Mouse (Mus musculus): ENCODE data around the gene Vdac2. TPM values are rescaled to one million over a fixed set of nuclear protein-coding genes. Genes with fewer than 3 reads are reported as not detected.

The Vdac2 gene
- 246 and 263 TPM in 2 replicates for polyA plus RNA-seq (2016; fragmentation: Nextera tagmentation; extraction: Ambion mirVana)

DNA sequence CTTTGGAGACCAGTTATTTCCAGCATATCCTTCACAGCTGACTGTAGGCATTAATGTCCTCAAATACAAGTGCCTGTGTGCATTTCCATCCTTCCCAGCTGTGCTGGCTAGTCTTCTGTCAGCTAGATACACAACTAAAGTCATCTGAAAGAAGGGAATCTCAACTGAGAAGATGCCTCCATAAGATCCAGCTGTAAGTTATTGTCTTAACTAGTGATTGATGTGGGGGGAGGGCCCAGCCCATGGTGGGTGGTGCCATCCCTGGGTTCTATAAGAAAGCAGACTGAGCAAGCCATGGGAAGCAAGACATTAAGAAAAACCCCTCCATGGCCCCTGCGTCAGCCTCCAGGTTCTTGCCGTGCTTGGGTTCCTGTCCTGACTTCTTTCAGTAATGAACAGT, at the start of gene Vdac2:
TSS of gene Vdac2 (plus strand) at position 301 of the 400 bp plus-strand sequence.
- Histone ChIP-seq H3K36me3 (no peaks in the 10 kb centered on the region), H3K9me3 (no peaks in the 10 kb centered on the region), H3K4me2 (no peak within 1 kb of the TSS), H3K27me3 (0 out of 2 replicates have a peak, but pooled peaks cover 4% of the 10 kb centered on the region), H3K4me1 (replicated peaks) (peaks cover 11% of the 10 kb centered on the region), H3K27ac (no peak within 1 kb of the TSS), H3K4me3 (replicated peaks) (no peak within 1 kb of the TSS), H3K9ac (replicated peaks) (no peak within 1 kb of the TSS)
- ATAC-seq (ENCODE audit: insufficient number of reproducible peaks, insufficient read depth, low FRiP score, low TSS enrichment, low read depth) = no peak
- 96% methylated on average over 2 of the region's 2 CpGs for WGBS

DNA sequence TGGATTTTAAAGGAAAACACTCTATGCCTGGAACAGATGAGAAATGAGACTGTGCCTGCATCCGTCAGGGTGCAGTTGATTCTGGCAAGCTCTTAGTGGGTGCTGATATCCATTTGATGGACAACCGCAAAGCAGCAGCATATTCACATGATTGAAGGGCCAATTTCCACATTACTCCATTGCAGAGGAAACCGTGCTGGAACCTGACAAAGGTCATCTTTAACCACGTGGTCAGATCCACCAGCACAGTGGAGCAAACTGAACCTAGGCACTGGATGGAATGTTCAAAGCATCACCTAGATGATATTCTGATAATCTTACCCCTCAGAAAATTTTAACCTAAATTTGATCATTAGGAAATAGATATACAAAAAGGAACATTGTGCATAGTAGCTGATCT, 48.8 kb upstream of the Vdac2 start:
- Histone ChIP-seq H3K27ac (no peak overlapping the region), H3K4me2 (no peak overlapping the region), H3K4me3 (replicated peaks) (no peak overlapping the region), H3K36me3 (peaks cover 43% of the 10 kb centered on the region), H3K27me3 (no peaks in the 10 kb centered on the region), H3K4me1 (replicated peaks) (no peaks in the 10 kb centered on the region), H3K9ac (replicated peaks) (no peak overlapping the region), H3K9me3 (no peaks in the 10 kb centered on the region)
- ATAC-seq (ENCODE audit: insufficient number of reproducible peaks, insufficient read depth, low FRiP score, low TSS enrichment, low read depth) = no peak
- WGBS = 91% methylated on average over 4 of the region's 4 CpGs

DNA sequence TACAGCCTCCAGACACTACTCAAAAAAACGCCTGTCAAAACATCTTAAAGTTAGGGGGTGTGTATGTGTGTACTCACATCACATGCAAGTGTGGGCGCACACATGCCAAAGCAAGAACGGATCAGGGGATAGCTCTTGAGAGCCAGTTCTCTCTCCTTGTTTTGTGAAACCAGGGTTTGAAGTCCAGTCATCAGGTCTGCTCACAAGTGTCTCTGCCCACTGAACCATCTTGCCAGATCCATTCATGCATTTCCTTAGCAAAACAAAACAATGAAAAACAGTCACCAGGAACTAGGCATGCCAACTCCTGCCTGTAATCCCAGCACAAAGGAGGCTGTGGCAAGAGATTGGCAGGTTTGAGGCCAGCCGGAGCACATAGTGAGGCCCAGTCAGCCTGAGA, 38.5 kb upstream of the Vdac2 start:
- ATAC-seq (ENCODE audit: insufficient number of reproducible peaks, insufficient read depth, low FRiP score, low TSS enrichment, low read depth) = no peak
- no peaks in the 10 kb centered on the region for H3K27me3 ChIP-seq
- H3K36me3 ChIP-seq = peaks cover 56% of the 10 kb centered on the region
- H3K4me1 ChIP-seq (replicated peaks) = no peaks in the 10 kb centered on the region
- no peak overlapping the region for H3K9ac ChIP-seq (replicated peaks)
- 93% methylated on average over 4 of the region's 4 CpGs for WGBS
- H3K4me3 ChIP-seq (replicated peaks) = no peak overlapping the region
- no peaks in the 10 kb centered on the region for H3K9me3 ChIP-seq
- H3K27ac ChIP-seq = no peak overlapping the region
- H3K4me2 ChIP-seq = no peak overlapping the region

DNA sequence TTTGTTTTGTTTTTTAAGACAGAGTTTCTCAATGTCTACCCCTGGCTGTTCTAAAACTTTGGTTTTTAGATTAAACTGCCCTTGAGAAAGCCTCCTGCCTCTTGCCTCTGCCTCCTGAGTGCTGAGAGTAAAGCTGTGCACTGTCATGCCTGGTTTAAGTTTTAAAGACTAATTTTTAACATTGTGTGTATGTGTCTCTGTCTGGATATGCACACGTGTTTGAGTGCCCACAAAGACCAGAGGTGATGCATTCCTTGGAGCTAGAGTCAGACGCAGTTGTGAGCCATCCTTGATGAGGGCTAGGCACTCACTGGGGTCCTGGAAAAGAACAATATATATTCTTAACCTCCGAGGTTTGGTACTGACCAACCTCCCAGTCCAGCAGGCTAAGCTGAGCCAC, 37.7 kb upstream of the Vdac2 start:
- H3K9ac ChIP-seq (replicated peaks) = no peak overlapping the region
- H3K27me3 ChIP-seq = no peaks in the 10 kb centered on the region
- no peaks in the 10 kb centered on the region for H3K9me3 ChIP-seq
- H3K4me3 ChIP-seq (replicated peaks) = no peak overlapping the region
- no peak for ATAC-seq (ENCODE audit: insufficient number of reproducible peaks, insufficient read depth, low FRiP score, low TSS enrichment, low read depth)
- H3K4me1 ChIP-seq (replicated peaks) = no peaks in the 10 kb centered on the region
- no peak overlapping the region for H3K27ac ChIP-seq
- 79% methylated on average over 3 of the region's 3 CpGs for WGBS
- H3K36me3 ChIP-seq = peaks cover 57% of the 10 kb centered on the region
- H3K4me2 ChIP-seq = no peak overlapping the region

DNA sequence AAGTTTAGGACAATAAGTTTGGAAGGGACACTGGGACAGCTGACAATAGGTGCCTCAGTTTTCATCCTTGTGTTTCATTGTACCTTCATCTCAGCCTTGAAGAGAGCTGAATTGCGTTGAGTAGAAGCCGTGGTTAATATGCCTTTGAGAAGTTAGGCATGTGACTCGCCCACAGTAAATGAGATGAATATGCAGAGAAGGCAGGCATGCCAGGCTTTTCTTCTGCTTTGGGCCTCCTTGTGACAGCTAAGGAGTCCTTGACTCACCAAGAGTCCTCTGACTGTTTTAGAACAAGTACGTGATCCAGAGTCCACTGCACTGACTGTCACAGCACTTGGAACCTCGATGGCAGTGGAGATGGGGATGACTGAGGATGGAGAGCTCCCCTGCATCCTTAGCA, 36.9 kb upstream of the Vdac2 start:
- Histone ChIP-seq H3K9ac (replicated peaks) (no peak overlapping the region), H3K36me3 (peaks cover 62% of the 10 kb centered on the region), H3K9me3 (no peaks in the 10 kb centered on the region), H3K4me2 (no peak overlapping the region), H3K27me3 (no peaks in the 10 kb centered on the region), H3K4me1 (replicated peaks) (no peaks in the 10 kb centered on the region), H3K4me3 (replicated peaks) (no peak overlapping the region), H3K27ac (no peak overlapping the region)
- ATAC-seq (ENCODE audit: insufficient number of reproducible peaks, insufficient read depth, low FRiP score, low TSS enrichment, low read depth) = no peak
- 92% methylated on average over 5 of the region's 5 CpGs for WGBS

DNA sequence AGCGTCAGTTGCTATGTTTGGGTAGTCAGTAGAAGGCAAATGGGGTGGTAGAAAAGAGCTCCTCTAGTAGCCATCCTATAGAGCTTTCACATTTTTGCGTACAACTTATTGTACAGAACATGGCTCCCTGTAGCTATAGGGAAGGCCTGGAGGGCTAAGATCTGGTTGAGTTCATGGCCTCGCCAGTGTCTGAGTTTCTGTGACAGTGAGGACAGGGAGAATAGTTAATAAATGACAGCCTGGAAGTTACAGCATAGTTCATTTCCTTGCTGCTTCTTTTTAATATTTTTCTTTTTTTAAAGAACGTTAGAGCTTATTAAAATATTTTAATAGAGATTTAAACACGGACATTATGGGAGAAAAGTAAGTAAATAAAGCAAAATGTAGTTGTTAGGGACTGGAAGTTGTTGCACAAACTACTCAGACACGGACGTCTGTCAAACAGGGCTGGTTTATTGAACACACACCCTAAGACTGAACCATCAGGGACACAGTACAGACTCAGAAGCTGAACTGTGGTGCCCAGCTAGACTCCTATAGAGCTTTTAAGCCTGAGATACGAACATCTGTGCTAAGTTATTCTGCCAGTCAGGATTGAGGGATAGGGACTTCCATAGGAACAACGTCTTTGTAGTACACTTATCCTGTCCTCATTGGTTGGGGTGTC, 34.3 kb upstream of the Vdac2 start:
- Histone ChIP-seq H3K36me3 (peaks cover 52% of the 10 kb centered on the region), H3K27me3 (no peaks in the 10 kb centered on the region)

DNA sequence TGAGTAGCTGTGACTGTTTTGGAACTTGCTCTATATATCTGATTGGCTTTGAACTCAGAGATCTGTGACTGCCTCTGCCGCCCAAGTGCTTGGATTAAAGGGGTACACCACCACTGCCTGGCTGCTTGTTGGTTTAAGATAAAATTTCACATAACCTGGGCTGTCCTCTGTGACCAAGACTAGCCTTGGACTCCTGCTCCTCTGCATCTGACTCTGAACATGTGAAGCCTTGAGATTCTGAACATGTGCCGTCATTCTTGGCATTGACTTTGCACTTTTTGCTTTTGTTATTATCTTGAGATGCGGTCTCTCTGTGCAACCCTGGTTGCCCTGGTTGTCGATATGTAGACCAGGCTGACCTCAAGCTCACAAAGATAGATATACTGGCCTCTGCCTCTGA, 33.3 kb upstream of the Vdac2 start:
- H3K27ac ChIP-seq = no peak overlapping the region
- no peak overlapping the region for H3K4me2 ChIP-seq
- H3K36me3 ChIP-seq = peaks cover 47% of the 10 kb centered on the region
- no peaks in the 10 kb centered on the region for H3K9me3 ChIP-seq
- ATAC-seq (ENCODE audit: insufficient number of reproducible peaks, insufficient read depth, low FRiP score, low TSS enrichment, low read depth) = no peak
- 95% methylated on average over 4 of the region's 4 CpGs for WGBS
- H3K27me3 ChIP-seq = no peaks in the 10 kb centered on the region
- peaks cover 14% of the 10 kb centered on the region for H3K4me1 ChIP-seq (replicated peaks)
- no peak overlapping the region for H3K4me3 ChIP-seq (replicated peaks)
- H3K9ac ChIP-seq (replicated peaks) = no peak overlapping the region

More for the DNA sequence above, 34.3 kb upstream of the Vdac2 start:
- H3K9me3 ChIP-seq = no peaks in the 10 kb centered on the region
- H3K4me2 ChIP-seq = no peak overlapping the region
- ATAC-seq (ENCODE audit: insufficient number of reproducible peaks, insufficient read depth, low FRiP score, low TSS enrichment, low read depth) = no peak
- peaks cover 14% of the 10 kb centered on the region for H3K4me1 ChIP-seq (replicated peaks)
- no peak overlapping the region for H3K4me3 ChIP-seq (replicated peaks)
- H3K27ac ChIP-seq = no peak overlapping the region
- 89% methylated on average over 9 of the region's 9 CpGs for WGBS
- no peak overlapping the region for H3K9ac ChIP-seq (replicated peaks)

DNA sequence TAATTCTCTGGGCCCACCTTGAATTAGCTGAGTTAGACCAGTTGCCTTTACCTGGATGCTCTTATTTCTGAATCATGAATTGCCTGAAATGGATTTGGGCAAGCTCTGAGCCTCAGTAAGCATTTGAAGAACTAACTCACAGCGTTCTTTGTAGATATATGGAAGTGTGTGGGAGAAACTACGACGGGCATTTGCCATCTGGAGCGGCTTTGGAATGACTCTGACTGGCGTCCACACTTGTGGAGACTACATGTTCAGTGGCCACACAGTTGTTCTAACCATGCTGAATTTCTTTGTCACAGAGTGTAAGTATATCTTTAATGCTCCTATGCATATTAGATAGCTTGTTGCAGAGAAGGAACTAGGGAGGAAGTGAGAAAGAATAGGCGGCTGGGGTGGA, 32.8 kb upstream of the Vdac2 start:
- no peaks in the 10 kb centered on the region for H3K27me3 ChIP-seq
- peaks cover 14% of the 10 kb centered on the region for H3K4me1 ChIP-seq (replicated peaks)
- H3K9ac ChIP-seq (replicated peaks) = no peak overlapping the region
- no peak for ATAC-seq (ENCODE audit: insufficient number of reproducible peaks, insufficient read depth, low FRiP score, low TSS enrichment, low read depth)
- peaks cover 46% of the 10 kb centered on the region for H3K36me3 ChIP-seq
- 92% methylated on average over 6 of the region's 6 CpGs for whole genome bisulfite sequencing
- H3K27ac ChIP-seq = no peak overlapping the region
- no peak overlapping the region for H3K4me3 ChIP-seq (replicated peaks)
- no peak overlapping the region for H3K4me2 ChIP-seq
- no peaks in the 10 kb centered on the region for H3K9me3 ChIP-seq

DNA sequence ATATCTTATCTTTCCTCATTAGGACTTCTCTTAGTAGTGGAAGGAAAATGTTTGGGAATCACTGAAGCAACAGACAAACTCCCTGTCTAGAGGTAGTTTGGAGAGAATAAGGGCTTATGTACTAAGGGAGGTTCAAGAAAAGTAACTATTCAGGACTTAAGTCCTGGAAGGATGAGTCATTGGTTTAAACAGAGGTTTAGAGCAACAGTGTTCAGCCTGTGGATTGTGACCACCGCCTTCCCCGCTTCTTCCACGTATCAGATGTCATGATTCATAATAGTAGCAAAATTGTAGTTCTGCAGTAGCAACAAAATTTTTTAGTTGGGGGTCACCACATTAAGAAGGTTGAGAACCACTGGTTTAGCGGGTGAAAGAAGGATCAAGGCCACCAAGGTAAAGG, 24.4 kb upstream of the Vdac2 start:
- Histone ChIP-seq H3K36me3 (peaks cover 18% of the 10 kb centered on the region), H3K27me3 (no peaks in the 10 kb centered on the region), H3K4me2 (no peak overlapping the region), H3K4me3 (replicated peaks) (no peak overlapping the region), H3K9me3 (no peaks in the 10 kb centered on the region), H3K4me1 (replicated peaks) (no peaks in the 10 kb centered on the region), H3K27ac (no peak overlapping the region), H3K9ac (replicated peaks) (no peak overlapping the region)
- 96% methylated on average over 4 of the region's 4 CpGs for WGBS
- ATAC-seq (ENCODE audit: insufficient number of reproducible peaks, insufficient read depth, low FRiP score, low TSS enrichment, low read depth) = no peak

DNA sequence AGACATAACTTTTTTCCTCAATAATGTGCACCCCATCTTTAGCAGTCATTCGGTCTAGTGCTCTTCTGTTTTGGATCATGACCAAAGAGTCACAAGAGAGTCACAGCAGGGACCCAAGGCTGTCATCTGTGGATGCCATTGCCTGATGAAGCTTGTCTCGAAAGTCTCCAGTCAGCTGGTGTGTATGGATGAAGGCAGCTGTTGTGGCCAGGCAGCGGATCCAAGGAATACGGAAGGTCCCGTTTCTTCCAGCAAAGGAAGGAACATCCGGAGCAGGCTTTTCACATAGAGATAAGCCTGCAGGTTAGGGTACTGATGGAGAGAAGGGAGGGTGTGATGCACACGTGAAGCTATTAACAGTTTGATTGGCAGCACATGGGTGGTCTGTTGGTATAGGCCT, 23.4 kb upstream of the Vdac2 start:
- WGBS = 83% methylated on average over 7 of the region's 7 CpGs
- H3K36me3 ChIP-seq = peaks cover 15% of the 10 kb centered on the region
- H3K9ac ChIP-seq (replicated peaks) = no peak overlapping the region
- H3K4me2 ChIP-seq = no peak overlapping the region
- no peaks in the 10 kb centered on the region for H3K9me3 ChIP-seq
- H3K27ac ChIP-seq = no peak overlapping the region
- no peaks in the 10 kb centered on the region for H3K4me1 ChIP-seq (replicated peaks)
- no peak overlapping the region for H3K4me3 ChIP-seq (replicated peaks)
- no peaks in the 10 kb centered on the region for H3K27me3 ChIP-seq
- no peak for ATAC-seq (ENCODE audit: insufficient number of reproducible peaks, insufficient read depth, low FRiP score, low TSS enrichment, low read depth)

DNA sequence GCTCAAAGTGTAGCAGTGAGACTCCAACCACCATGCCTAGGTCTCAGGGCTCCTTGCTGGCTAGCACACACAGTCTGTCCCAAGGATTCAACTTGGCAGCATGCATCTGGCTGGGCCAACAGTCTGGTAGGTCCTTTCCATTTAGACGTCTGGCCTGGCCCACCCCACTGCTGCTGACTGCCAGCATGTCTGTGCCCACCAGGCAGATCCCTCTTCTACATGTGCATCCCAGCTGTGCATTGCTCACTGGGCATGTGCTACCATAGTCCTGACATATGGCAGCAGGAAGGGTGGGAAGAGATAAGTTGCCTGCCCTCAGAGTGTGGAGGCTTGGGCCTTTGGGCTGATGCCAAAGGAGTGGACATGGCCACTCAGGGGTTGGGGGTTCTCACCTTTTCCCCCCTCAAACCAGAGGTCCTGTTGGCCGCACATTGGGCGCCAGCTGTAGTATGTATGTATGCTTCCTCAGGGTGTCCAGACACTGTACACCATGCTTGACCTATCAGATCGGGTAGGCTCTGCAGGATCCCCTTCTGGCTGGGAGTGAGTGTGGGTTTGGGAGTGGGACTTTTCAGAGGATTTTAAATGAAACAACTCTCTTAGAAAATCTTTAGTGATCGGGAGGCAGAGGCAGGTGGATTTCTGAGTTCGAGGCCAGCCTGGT, 22.4 kb upstream of the Vdac2 start:
- no peak overlapping the region for H3K27ac ChIP-seq
- H3K36me3 ChIP-seq = peaks cover 15% of the 10 kb centered on the region
- H3K4me1 ChIP-seq (replicated peaks) = no peaks in the 10 kb centered on the region
- WGBS = 89% methylated on average over 6 of the region's 6 CpGs
- H3K9me3 ChIP-seq = no peaks in the 10 kb centered on the region
- H3K4me3 ChIP-seq (replicated peaks) = no peak overlapping the region
- H3K27me3 ChIP-seq = no peaks in the 10 kb centered on the region
- H3K9ac ChIP-seq (replicated peaks) = no peak overlapping the region
- no peak overlapping the region for H3K4me2 ChIP-seq
- ATAC-seq (ENCODE audit: insufficient number of reproducible peaks, insufficient read depth, low FRiP score, low TSS enrichment, low read depth) = no peak

DNA sequence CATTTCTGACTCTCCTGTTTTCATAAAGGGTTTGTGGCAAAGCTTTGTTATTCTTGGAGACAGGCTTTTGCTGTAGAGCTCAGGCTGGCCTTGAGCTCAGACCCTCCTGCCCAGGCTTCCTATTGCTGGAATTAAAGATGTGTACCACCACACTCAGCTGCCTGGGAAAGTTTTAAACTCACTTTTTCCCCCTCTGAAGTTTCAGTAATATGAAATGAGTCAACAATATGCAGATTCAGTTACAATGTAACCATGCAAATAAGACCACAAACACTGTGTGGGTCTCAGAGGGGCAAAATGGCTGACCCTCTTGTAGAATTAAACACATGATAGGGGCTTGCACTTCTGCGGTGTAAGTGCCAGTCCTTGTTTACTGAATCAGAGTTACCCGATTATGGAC, 18.8 kb upstream of the Vdac2 start:
- Histone ChIP-seq H3K9me3 (no peaks in the 10 kb centered on the region), H3K27me3 (no peaks in the 10 kb centered on the region), H3K4me2 (no peak overlapping the region), H3K36me3 (no peaks in the 10 kb centered on the region), H3K4me3 (replicated peaks) (no peak overlapping the region), H3K9ac (replicated peaks) (no peak overlapping the region), H3K4me1 (replicated peaks) (no peaks in the 10 kb centered on the region), H3K27ac (no peak overlapping the region)
- WGBS = 91% methylated on average over 2 of the region's 2 CpGs
- ATAC-seq (ENCODE audit: insufficient number of reproducible peaks, insufficient read depth, low FRiP score, low TSS enrichment, low read depth) = no peak

Measured in limb, embryonic 12.5 days (tissue).